Mouse (Mus musculus): Measurements from ENCODE around the gene Ankar. TPM values are rescaled to one million over a fixed set of nuclear protein-coding genes. Genes with fewer than 3 reads are reported as not detected.

The Ankar gene
- not detected in 2 replicates for polyA plus RNA-seq (2015; fragmentation: Nextera tagmentation; extraction: Ambion mirVana)

DNA sequence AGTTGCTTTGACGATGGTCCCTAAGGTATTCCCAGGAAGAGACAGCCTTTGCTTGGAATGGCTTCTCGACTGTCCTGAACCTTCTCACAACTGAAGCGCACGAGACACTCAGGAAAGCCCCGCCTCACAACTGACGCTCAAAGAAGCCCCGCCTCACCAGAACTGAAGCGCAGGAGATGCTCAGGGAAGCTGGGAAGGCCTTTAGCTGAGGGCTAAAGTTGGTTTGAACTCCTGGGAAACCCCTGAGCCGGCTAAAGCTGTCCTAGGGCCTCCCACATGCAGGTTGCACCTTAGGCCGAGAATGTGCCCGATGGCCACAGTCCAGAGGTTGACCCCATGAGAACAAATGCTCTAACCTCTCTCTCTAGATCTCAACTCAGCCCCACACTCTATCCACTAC is at the start of gene Ankar:
Gene Ankar, minus strand, starts transcription at position 101 of the 400 bp plus-strand sequence.
- WGBS = 81% methylated on average over 11 of the region's 11 CpGs
- no peak within 1 kb of the TSS for H3K9ac ChIP-seq
- H3K27ac ChIP-seq = no peak within 1 kb of the TSS
- H3K36me3 ChIP-seq = no peaks in the 10 kb centered on the region
- H3K27me3 ChIP-seq = no peaks in the 10 kb centered on the region
- no peak within 1 kb of the TSS for H3K4me2 ChIP-seq
- no peak within 1 kb of the TSS for H3K4me3 ChIP-seq
- no peak for ATAC-seq (ENCODE audit: insufficient number of reproducible peaks, low FRiP score, low TSS enrichment, low read depth)
- no peaks in the 10 kb centered on the region for H3K4me1 ChIP-seq
- no peaks in the 10 kb centered on the region for H3K9me3 ChIP-seq

DNA sequence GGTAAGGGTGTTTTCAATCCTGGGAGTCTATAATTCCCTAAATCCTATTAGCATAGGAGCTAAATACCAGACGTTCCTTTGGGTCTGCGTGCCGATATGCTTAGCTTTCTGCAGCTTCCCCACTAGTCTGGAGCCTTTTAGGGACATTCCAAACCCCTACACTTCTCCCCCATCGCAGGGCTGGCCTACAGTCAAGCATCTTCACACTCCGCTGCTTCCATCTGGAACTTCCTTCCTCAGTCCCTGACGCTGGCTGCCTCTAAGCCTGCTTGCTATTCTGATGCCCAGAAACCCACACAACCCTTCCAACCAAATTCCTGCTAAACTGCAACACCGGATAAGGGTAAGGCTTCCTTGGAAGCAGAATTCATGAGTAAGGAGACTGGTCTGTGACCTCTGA is 46.0 kb upstream of the Ankar start:
- peak overlapping the region; percentile 30; the same call in 1 of the 2 replicates for H3K27ac ChIP-seq
- no peak overlapping the region for H3K4me3 ChIP-seq
- H3K4me2 ChIP-seq = no peak overlapping the region
- 49% methylated on average over 7 of the region's 7 CpGs for WGBS
- H3K9ac ChIP-seq = no peak overlapping the region
- no peak for ATAC-seq (ENCODE audit: insufficient number of reproducible peaks, low FRiP score, low TSS enrichment, low read depth)
- H3K9me3 ChIP-seq = no peaks in the 10 kb centered on the region
- no peaks in the 10 kb centered on the region for H3K36me3 ChIP-seq
- H3K4me1 ChIP-seq = peaks cover 19% of the 10 kb centered on the region
- no peaks in the 10 kb centered on the region for H3K27me3 ChIP-seq

DNA sequence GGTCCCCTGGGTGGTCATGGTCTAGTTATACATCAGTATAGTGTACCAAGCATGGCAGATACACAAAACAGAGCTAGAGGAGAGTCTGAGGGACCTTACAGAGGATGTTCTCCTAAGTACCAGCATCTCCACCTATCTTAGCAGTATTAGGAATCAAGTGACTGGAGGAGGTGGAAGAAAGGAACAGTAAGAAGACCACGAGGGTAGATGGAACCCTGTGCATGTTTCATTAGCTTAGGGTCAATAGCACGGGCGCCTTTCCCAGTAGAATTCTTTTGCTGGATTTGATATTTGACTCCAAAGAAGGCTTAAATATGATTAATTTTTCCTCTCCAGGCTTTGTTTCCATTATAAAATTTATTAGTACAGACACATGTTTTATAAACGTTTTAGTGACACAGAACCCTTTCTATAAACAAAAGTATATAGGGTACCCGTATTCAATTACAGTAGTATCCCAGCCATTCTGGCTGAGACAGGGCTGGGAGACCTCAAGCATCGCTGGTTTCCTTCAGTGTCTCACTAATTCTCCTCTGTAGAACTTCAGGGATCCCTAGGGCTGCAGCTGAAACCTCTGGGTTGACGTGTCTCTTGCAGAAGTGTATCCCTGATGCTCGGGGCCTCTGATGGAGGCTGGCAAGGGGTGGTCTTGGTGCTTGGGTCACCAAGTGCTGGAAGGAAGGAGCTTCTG is 44.6 kb upstream of the Ankar start:
- Histone ChIP-seq H3K4me3 (no peak overlapping the region), H3K9me3 (no peaks in the 10 kb centered on the region), H3K4me1 (0 out of 2 replicates have a peak, but pooled peaks cover 7% of the 10 kb centered on the region), H3K27me3 (no peaks in the 10 kb centered on the region), H3K4me2 (no peak overlapping the region), H3K9ac (no peak overlapping the region), H3K36me3 (no peaks in the 10 kb centered on the region), H3K27ac (peak overlapping the region; percentile 67)
- ATAC-seq (ENCODE audit: insufficient number of reproducible peaks, low FRiP score, low TSS enrichment, low read depth) = no peak
- 60% methylated on average over 8 of the region's 8 CpGs for WGBS

DNA sequence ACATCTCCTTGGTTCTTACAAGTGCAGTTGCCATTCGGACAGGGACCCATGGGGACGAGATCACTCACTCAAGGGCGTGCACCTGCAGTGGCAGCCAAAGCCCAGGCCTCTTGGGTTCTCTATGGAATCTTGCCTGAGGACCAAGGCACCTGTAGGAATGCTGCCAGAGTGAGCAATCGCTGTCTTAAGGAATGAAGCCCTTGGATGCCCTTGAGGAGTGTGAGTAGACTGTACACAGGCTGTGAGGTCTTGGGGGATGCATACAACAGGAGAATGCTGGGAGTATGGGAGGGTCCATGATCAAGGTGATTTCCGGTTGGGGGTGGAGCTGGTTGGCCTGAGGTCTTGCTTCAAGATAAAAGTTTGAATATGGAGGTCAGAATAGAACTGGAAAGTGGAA is 41.0 kb upstream of the Ankar start:
- H3K27me3 ChIP-seq = no peaks in the 10 kb centered on the region
- H3K27ac ChIP-seq = no peak overlapping the region
- H3K9ac ChIP-seq = no peak overlapping the region
- peaks cover 24% of the 10 kb centered on the region for H3K4me1 ChIP-seq
- no peak overlapping the region for H3K4me2 ChIP-seq
- H3K4me3 ChIP-seq = no peak overlapping the region
- H3K36me3 ChIP-seq = no peaks in the 10 kb centered on the region
- 83% methylated on average over 5 of the region's 5 CpGs for WGBS
- no peak for ATAC-seq (ENCODE audit: insufficient number of reproducible peaks, low FRiP score, low TSS enrichment, low read depth)
- H3K9me3 ChIP-seq = no peaks in the 10 kb centered on the region

DNA sequence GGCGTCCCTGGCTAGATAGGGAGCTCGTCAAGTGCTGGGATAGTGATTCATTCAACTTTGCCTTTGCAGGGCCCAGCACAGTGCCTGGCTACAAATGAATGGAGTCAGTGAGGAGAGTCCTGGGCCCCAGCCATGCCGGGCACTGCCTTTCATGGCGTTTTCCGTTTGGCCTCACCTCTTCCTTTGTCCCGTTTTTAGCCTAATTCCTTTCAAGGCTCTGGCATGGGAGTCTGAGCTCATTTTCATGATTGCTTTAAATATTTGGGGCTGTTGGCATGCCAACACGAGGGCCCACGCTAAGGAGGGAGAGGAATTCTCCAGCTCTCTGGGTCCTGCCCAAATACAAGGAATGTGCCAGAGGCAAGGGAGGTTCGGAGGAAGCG is 39.3 kb upstream of the Ankar start:
- Histone ChIP-seq H3K27ac (peak overlapping the region; percentile 48), H3K36me3 (no peaks in the 10 kb centered on the region), H3K9ac (no peak overlapping the region), H3K9me3 (no peaks in the 10 kb centered on the region), H3K27me3 (no peaks in the 10 kb centered on the region), H3K4me3 (no peak overlapping the region), H3K4me1 (peaks cover 21% of the 10 kb centered on the region), H3K4me2 (no peak overlapping the region)
- 40% methylated on average over 10 of the region's 10 CpGs for WGBS
- peak; percentile 60; the same call in 1 of the 2 replicates for ATAC-seq (ENCODE audit: insufficient number of reproducible peaks, low FRiP score, low TSS enrichment, low read depth)

DNA sequence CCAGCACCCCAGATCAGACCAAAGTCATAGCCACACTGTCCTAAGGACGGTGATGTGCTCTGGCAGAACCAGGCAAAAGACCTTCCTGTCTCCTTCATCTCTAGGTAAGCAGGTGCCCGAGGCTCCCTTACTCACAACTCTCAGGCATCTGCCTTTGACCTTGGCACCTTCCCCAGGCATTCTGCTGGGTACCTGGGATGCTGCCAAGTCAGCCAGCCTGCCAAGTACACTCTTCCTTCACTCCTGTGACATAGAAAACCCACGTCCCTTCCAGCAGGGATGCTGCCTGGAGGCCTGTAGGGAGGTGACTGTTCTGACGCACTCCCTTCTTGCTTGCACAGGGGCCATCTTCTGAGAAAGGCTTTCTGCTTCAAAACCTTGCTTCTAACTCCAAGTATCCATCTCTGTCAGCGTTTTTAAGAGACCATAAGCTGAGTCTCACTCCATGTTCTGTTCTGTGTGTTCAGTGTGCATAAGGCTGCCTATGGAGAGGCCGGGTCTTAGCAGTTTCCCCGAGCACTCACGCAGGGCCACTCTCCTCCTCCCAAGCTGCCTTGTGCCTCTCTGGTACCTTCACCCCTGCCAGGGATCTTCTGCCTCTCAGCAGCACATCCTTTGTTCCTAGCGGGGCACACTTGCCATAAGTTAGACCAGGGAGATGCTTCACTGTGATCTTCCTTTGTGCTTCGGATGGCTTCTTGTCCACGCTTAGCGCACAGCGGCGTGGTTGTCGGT is 38.7 kb upstream of the Ankar start:
- H3K9me3 ChIP-seq = no peaks in the 10 kb centered on the region
- no peak for ATAC-seq (ENCODE audit: insufficient number of reproducible peaks, low FRiP score, low TSS enrichment, low read depth)

DNA sequence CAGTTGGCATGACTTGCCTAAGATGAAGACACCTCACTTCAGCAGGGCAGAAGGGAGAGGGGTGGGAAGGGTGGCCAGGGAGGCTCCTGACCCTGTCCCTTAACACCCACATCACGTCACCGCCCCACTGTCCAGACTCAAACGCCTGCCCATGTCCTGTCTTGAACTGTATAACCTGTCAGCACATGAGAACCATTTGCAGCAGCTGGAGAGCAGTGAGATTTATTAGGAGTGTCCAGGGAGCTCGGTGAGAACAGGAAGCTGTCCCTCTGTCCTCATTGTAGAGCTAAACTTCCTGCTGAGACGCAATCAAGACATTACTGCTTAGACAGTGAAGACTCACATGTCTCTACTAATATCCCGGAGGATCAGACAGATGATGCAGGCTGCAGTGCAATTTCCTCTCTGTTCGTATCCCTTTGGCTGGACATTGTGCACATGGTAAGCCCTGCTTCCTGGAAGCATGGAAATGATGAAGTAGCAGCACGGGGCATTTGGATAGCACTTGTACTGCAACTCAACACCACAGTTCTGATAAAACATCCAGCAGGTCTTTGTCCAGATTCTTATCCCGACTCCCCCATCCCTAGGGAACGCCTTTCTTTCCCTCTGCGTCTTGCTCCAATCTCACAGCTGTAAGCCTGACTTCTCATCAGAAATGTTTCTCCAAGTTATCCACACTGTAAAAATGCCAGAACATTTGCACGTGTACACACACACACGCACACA is 36.2 kb upstream of the Ankar start:
- no peaks in the 10 kb centered on the region for H3K9me3 ChIP-seq
- no peak for ATAC-seq (ENCODE audit: insufficient number of reproducible peaks, low FRiP score, low TSS enrichment, low read depth)
- peaks cover 21% of the 10 kb centered on the region for H3K4me1 ChIP-seq
- WGBS = 33% methylated on average over 13 of the region's 13 CpGs
- no peak overlapping the region for H3K4me3 ChIP-seq
- H3K4me2 ChIP-seq = no peak overlapping the region
- H3K9ac ChIP-seq = no peak overlapping the region
- H3K27me3 ChIP-seq = no peaks in the 10 kb centered on the region
- no peak overlapping the region for H3K27ac ChIP-seq
- no peaks in the 10 kb centered on the region for H3K36me3 ChIP-seq

More for the DNA sequence above, 38.7 kb upstream of the Ankar start:
- WGBS = 73% methylated on average over 15 of the region's 15 CpGs
- H3K4me2 ChIP-seq = no peak overlapping the region
- H3K9ac ChIP-seq = no peak overlapping the region
- H3K27me3 ChIP-seq = no peaks in the 10 kb centered on the region
- no peak overlapping the region for H3K4me3 ChIP-seq
- peaks cover 21% of the 10 kb centered on the region for H3K4me1 ChIP-seq
- H3K27ac ChIP-seq = peak overlapping the region; percentile 48
- no peaks in the 10 kb centered on the region for H3K36me3 ChIP-seq

DNA sequence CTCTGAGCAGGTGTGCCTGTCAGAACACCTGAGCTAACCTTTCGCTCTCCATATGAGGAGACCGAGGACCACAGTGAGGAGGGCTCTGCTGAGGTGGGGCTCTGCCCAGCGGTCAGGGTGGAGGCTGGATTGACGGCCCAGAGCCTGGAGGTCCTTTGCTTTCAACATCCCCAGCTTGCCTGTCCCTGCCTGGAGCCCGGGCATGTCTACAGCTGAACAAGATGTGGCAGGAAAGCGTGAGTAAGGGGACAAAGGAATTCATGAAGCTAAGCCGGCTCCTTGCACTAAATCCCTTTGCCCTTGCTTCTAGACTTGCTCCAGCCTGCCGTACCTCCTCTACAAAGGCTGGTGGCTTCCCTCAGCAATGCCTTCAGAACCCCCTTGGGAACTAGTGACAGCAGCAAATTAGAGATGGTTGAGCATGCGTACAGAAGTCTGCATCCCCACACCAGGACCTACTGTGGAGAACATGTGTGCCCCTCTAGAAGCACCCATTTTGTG is 32.9 kb upstream of the Ankar start:
- H3K4me2 ChIP-seq = no peak overlapping the region
- no peaks in the 10 kb centered on the region for H3K9me3 ChIP-seq
- peak overlapping the region; percentile 59 for H3K27ac ChIP-seq
- WGBS = 78% methylated on average over 9 of the region's 9 CpGs
- H3K4me1 ChIP-seq = peaks cover 32% of the 10 kb centered on the region
- H3K27me3 ChIP-seq = no peaks in the 10 kb centered on the region
- ATAC-seq (ENCODE audit: insufficient number of reproducible peaks, low FRiP score, low TSS enrichment, low read depth) = no peak
- no peak overlapping the region for H3K4me3 ChIP-seq
- no peak overlapping the region for H3K9ac ChIP-seq
- no peaks in the 10 kb centered on the region for H3K36me3 ChIP-seq

DNA sequence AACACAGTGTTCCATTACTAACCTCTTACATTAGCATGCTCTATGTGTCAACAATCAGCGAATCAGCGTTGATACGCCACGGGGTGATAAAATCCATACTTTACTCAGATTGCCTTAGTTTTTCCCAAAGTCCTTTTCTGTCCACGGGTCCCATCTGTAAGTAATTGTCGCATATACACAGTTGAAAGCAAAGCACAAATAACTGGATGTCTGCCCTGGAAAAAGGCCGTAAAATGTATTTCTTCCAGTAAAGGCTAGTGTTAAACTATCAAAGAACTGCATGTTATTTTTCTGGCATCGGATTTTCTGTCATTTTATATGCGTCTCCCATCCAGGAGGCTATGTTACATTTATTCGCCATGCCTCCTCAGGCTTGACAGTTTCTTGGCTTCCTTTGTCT is 29.7 kb upstream of the Ankar start:
- 0 out of 2 replicates have a peak, but pooled peaks have one; percentile 16 for ATAC-seq (ENCODE audit: insufficient number of reproducible peaks, low FRiP score, low TSS enrichment, low read depth)

DNA sequence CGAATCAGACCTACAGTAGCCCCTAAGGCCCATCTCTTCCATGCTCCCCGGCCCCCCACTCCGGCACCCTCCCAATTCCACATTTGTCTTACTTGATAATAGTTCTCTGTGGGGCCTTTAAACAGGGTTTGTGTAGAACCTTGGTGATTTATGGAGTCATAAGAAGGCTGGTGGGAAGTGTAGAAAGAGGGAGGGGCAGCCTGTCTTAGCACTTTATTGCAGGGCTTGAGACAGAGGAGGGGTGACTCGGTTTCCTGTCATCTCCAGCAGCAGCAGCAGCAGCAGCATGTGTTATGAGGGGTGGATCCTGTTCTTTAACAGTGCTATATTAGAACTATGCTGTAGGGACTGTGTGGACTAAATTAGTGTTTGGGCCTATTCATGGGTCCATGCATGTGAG is 28.4 kb upstream of the Ankar start:
- no peaks in the 10 kb centered on the region for H3K27me3 ChIP-seq
- no peak overlapping the region for H3K4me3 ChIP-seq
- H3K9ac ChIP-seq = no peak overlapping the region
- peaks cover 25% of the 10 kb centered on the region for H3K4me1 ChIP-seq
- H3K9me3 ChIP-seq = no peaks in the 10 kb centered on the region
- H3K27ac ChIP-seq = no peak overlapping the region
- no peaks in the 10 kb centered on the region for H3K36me3 ChIP-seq
- 43% methylated on average over 4 of the region's 4 CpGs for WGBS
- ATAC-seq (ENCODE audit: insufficient number of reproducible peaks, low FRiP score, low TSS enrichment, low read depth) = no peak
- H3K4me2 ChIP-seq = no peak overlapping the region

More for the DNA sequence above, 29.7 kb upstream of the Ankar start:
- peaks cover 25% of the 10 kb centered on the region for H3K4me1 ChIP-seq
- H3K27ac ChIP-seq = peak overlapping the region; percentile 67; the same call in 1 of the 2 replicates
- no peaks in the 10 kb centered on the region for H3K36me3 ChIP-seq
- H3K27me3 ChIP-seq = no peaks in the 10 kb centered on the region
- H3K4me2 ChIP-seq = 0 out of 2 replicates have a peak overlapping the region, but pooled peaks have one; percentile 5
- WGBS = 23% methylated on average over 10 of the region's 10 CpGs
- H3K4me3 ChIP-seq = no peak overlapping the region
- H3K9ac ChIP-seq = no peak overlapping the region
- H3K9me3 ChIP-seq = no peaks in the 10 kb centered on the region

DNA sequence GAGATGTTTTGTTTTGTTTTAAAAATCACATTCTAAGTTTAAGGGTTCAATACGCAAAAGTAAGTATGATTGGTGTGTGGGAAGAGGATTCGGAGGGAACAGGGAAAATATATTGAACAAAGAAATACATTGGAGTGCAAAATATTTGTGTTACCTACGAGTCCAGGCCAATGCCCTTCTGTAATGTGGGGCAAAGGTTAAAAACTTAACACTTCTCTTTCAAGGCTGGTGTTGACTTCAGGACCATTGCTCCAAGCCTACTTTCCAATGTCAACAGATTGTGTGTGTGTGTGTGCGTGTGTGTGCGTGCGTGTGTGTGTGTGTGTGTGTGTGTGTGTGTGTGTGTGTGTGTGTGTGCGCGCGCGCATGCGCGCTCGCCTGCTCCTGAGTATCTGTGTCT is 25.6 kb upstream of the Ankar start:
- peaks cover 25% of the 10 kb centered on the region for H3K4me1 ChIP-seq
- H3K27ac ChIP-seq = no peak overlapping the region

More for the DNA sequence above, 25.6 kb upstream of the Ankar start:
- Histone ChIP-seq H3K27me3 (no peaks in the 10 kb centered on the region), H3K9me3 (no peaks in the 10 kb centered on the region), H3K4me3 (no peak overlapping the region), H3K36me3 (no peaks in the 10 kb centered on the region), H3K4me2 (no peak overlapping the region), H3K9ac (no peak overlapping the region)
- WGBS = 92% methylated on average over 13 of the region's 13 CpGs
- no peak for ATAC-seq (ENCODE audit: insufficient number of reproducible peaks, low FRiP score, low TSS enrichment, low read depth)
